Mouse (Mus musculus) kidney, postnatal 36 days (tissue): ENCODE measurements at regions not wholly inside any gene's neighbourhood (a gene's known extent, or its start where the extent isn't known, plus 50 kb on each side); places are given as distances from the start of the nearest gene placed in this dataset.
A peak's percentile ranks its signal among the peaks of the same experiment; 100 is the strongest.
"Not testable (repeated sequence)": the region's sequence is repeated elsewhere in the genome, so short reads cannot be mapped to it uniquely, and the experiment has no call there.

Experiments
- DNase-seq, 2 experiments: peaks; one replicate each; pipeline ENCODE4 v3.0.0; 2021 to 2022; ENCODE audit warnings: mixed read lengths in 2 of 2

GRCm38 (mm10) chr8:34702806-34703205 is 591.3 kb upstream of the Gm10131 start:
- DNase-seq, result no peak

GRCm38 (mm10) chr8:34699015-34699414 is 587.5 kb upstream of the Gm10131 start:
- no peak for DNase-seq

GRCm38 (mm10) chr8:34696365-34696764 is 584.8 kb upstream of the Gm10131 start:
- DNase-seq, result no peak

DNA sequence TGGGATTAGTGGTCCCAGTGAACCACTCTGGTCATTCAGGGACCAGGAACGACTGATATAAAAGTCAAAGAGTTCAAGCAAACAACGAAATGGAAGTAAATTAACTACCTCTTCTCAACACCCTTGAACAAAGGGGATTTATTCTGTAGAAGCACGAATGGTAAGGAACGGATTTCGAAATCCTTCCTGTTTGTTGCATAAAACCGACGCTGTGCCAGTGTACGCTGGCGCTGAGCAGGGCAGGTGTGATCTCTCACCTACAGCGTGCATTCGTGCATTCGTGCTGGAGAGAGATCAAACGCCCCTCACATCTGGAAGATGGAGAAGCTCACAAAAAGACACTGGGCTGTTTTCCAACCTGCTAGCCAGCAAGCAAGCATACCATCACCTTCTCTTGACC is 581.1 kb upstream of the Gm10131 start:
- DNase-seq, result no peak

- no peak for DNase-seq
These were observed 580.2 kb upstream of the Gm10131 start for GRCm38 (mm10) chr8:34691776-34692175.

GRCm38 (mm10) chr8:34689825-34690493 is 578.4 kb upstream of the Gm10131 start:
- no peak for DNase-seq

- DNase-seq, result peak in 1 of 2 experiments; percentile 6
These were observed 577.7 kb upstream of the Gm10131 start for GRCm38 (mm10) chr8:34689049-34689824.

GRCm38 (mm10) chr8:34688396-34689048 is 577.0 kb upstream of the Gm10131 start:
- DNase-seq, result no peak

DNA sequence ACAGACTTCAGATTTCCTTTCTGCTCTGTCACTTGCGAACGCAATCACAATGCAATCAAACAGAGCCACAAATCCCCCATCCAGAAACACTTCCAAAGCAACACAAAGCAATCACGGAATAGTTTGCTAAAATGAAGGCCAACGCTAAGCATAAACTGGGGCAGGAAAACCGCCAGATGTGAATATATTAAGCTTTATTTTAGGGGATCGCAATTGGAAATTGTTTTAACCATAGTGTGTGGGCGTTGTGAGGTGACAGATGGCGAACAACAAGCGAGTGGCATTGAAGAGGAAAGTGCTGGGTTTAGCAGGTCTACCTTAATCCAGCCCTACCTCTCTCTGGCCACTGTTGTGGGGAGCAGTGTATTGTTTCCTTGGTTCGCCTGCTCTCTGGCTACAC is 574.8 kb upstream of the Gm10131 start:
- no peak for DNase-seq

GRCm38 (mm10) chr8:34684683-34685082 is 573.1 kb upstream of the Gm10131 start:
- no peak for DNase-seq

GRCm38 (mm10) chr8:34683173-34683572 is 571.6 kb upstream of the Gm10131 start:
- no peak for DNase-seq

GRCm38 (mm10) chr8:34682221-34682620 is 570.7 kb upstream of the Gm10131 start:
- no peak for DNase-seq

DNA sequence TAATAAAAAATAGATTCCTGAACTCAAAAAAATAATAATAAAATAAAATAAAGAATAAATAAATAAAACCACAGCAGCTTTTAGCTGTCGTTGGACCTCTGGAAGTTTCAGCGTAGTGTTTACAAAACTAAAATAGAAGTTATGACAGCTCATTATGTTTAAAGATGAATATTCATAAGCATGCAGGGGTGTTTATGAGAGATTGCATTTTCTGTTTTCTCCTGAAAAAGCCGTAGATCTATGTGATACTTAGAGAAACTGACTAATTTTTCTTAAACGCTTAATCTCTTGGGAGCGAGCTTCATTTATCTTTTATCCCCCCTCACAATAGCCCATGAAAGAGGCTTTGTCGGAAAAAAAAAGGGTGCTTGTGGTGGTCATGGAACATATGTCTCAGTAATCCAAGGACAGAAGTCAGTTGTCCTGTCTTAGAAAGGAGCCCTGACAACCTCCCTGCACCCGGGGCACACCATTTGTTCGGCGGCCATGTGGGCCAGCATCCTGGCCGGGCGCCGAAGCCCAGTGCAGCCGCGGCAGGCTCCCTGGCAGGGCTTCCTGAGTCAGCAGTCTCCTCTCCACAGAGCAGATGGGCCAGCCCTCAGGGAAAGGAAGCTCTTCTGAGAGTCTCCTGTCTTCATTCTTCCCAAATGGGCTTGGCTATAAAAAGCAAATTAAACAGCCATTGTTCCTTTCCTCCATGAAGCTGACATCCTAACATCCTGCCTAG is 568.2 kb upstream of the Gm10131 start:
- peak; percentile 21 to 56 for DNase-seq

- DNase-seq, result no peak
These were observed 567.3 kb upstream of the Gm10131 start for GRCm38 (mm10) chr8:34678879-34679278.

DNA sequence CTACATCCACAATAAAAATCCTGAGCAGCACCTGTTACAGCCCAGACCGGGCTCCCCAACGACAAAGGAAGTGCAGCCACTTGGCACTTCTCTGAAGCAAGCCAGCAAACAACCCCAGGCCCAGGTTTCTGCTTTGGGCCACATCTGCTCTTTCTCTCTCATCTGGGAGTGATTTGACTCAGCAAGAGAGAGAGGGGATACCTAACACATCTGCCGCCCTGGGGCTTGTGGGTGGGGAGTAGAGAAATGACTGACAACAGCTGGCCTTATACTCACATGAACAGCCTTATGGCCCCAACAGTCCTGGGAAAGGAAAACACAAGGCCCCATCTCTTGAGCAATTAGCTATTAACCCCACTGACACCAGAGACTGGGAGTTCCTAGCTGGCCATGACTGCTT is 560.2 kb upstream of the Gm10131 start:
- no peak for DNase-seq

DNA sequence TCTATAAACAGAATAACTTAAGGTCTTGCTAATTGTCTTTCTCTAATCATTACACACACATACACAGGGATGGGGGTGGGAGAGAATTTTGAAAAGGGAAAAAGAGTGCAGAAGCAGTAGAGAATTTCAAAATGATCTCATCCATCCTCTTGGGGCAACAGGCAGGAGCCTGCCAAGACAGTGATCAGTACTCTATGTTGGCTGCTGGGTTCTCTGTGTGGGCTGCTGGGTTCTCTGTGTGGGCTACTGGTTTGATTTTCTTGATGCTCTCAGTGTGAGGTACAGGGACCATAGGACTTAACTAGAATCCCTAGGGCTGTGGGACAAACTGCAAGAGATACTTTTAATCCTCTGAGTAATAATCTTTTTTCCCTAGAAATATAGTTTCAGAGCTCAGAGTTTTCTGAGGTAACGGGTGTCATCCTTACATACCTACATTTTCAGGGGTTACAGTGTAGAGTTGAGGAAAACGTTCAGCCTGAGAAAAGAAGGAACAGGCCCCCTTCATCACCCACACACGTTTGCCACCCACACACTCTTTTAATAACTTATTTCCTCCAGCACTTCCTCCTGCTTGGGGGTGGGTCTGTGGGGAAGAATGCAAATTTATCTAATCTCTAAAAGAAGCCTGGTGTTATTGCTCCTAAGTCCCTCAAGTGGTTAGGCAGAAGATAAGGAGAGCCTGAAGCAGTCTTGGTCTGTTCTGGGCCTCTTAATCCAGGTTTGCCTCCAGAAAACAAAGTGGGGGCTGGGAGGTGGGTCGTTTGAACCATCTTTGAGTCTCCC is 559.6 kb upstream of the Gm10131 start:
- DNase-seq, result no peak

GRCm38 (mm10) chr8:34669146-34669545 is 557.6 kb upstream of the Gm10131 start:
- DNase-seq, result no peak

DNA sequence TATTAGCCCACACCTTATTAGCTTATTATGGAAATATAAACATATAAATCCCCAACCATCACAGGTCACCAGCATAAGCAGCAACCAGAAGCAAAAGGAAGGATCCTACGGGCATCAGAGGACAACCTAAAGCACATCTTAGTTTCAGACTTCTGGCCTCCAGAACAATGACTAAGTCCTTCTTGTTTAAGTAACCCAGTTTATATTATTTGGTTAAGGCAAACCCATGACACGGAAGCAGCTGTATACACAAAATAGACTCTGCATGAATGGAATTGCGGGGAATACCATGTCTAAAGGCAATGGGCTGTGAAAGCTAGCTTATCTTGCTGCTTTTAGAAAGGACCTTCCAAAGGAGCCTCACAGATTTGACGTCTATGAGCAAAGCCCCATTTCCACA is 552.9 kb upstream of the Gm10131 start:
- DNase-seq, result no peak

DNA sequence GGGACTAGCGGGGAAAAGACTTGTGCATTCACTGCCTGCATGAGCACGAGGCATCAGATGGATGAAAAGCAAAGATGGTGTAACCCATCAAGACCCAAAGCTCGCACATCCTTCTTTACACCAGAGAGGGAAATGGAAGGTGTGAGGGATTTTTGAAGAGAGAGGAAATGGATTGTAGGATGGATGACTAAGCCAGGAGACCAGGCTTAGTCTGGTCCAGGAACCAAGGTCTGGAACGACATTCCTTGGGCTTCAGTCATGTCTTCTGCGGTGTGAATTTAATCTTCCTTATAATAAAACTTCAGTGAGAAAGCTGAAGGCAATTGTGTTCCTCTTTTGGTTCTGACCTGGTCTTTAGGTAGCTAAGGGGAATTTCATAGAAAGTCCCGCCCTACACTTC is 551.0 kb upstream of the Gm10131 start:
- no peak for DNase-seq

GRCm38 (mm10) chr8:34651750-34652149 is 540.2 kb upstream of the Gm10131 start:
- no peak for DNase-seq

DNA sequence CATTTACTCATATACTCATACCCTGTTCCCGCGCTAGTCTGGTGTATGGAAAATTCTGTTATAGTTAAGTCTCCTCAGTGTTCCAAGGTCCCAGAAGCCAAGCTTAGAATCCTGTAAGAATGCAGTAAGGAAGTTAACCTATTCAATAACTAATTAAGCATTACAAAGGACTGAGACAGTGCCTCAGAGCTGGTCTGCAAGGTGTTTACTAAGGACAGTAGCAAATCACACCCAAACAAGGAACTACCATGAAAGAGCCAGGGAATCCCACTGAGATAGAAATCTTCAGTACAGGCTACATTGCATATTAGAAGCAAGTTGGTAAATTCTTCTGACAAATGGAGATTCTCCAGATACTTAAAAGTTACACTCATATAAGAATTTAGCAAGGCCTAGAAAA is 516.7 kb upstream of the Gm10131 start:
- DNase-seq, result not testable (repeated sequence)

- DNase-seq, result no peak
These were observed 514.1 kb upstream of the Gm10131 start for GRCm38 (mm10) chr8:34625670-34626069.
